Mouse (Mus musculus) kidney, postnatal 0 days (tissue): ENCODE data around the gene Cideb. TPM values are rescaled to one million over a fixed set of nuclear protein-coding genes. Genes with fewer than 3 reads are reported as not detected.
"Not testable (repeated sequence)": the region's sequence is repeated elsewhere in the genome, so short reads cannot be mapped to it uniquely, and the experiment has no call there.

Source experiments
- ATAC-seq: fragments of 200-750 bp; cut with Nextera tagmentation; replicated peaks from 2 replicates; pipeline ENCODE4 v1.8.0; 2017; ENCODE audit warnings: low read depth, moderate number of reproducible peaks, moderate TSS enrichment, moderate library complexity; ENCODE audit not compliant: low FRiP score
- DNase-seq: peaks from one replicate; pipeline ENCODE4 v3.0.0-alpha.2; 2016; ENCODE audit warnings: low spot score
- H3K27ac ChIP-seq: fragments of 300-500 bp; sonication (generic); 2 replicates; pipeline ENCODE4 v1.5.1; 2014; ENCODE audit warnings: mild to moderate bottlenecking
- H3K27me3 ChIP-seq: fragments of 300-500 bp; sonication (generic); 2 replicates; pipeline ENCODE4 v1.6.1; 2014; ENCODE audit warnings: low read length, mixed read lengths; ENCODE audit not compliant: insufficient read depth
- H3K36me3 ChIP-seq: fragments of 300-500 bp; sonication (generic); 2 replicates; pipeline ENCODE4 v1.6.1; 2014; ENCODE audit warnings: low read length, mixed read lengths; ENCODE audit not compliant: insufficient read depth
- H3K4me1 ChIP-seq: fragments of 300-500 bp; sonication (generic); replicated peaks from 2 replicates; pipeline ENCODE4 v1.6.1; 2014; ENCODE audit warnings: antibody characterized with exemption, low read length, mixed read lengths; ENCODE audit not compliant: insufficient read depth
- H3K4me2 ChIP-seq: fragments of 300-500 bp; sonication (generic); 2 replicates; pipeline ENCODE4 v1.6.1; 2014; ENCODE audit warnings: mild to moderate bottlenecking, low read length, moderate library complexity, mixed read lengths
- H3K4me3 ChIP-seq: fragments of 300-500 bp; sonication (generic); replicated peaks from 2 replicates; pipeline ENCODE4 v1.5.1; 2014; ENCODE audit warnings: low read depth, low read length
- H3K9ac ChIP-seq: fragments of 300-500 bp; sonication (generic); 2 replicates; pipeline ENCODE4 v1.6.1; 2014; ENCODE audit warnings: low read depth, low read length
- H3K9me3 ChIP-seq: fragments of 300-500 bp; sonication (generic); replicated peaks from 2 replicates; pipeline ENCODE4 v1.6.1; 2016; ENCODE audit warnings: low read length, inconsistent platforms, mixed read lengths
- CTCF ChIP-seq: IDR thresholded peaks from 2 replicates; pipeline ENCODE4 v1.5.1; 2016; ENCODE audit warnings: antibody characterized with exemption, low read depth, mild to moderate bottlenecking, moderate library complexity
- WGBS: fragments of 180-500 bp; shearing (Covaris S2); extraction: QIAGEN DNeasy Blood & Tissue Kit; methylation state at CpG from one replicate; pipeline ENCODE4 v1.1.7; 2014; 5-methylcytosine and 5-hydroxymethylcytosine counted together
- polyA plus RNA-seq: library from polyadenylated mRNA; unstranded; fragments of >200 nt; fragmentation: Nextera tagmentation; extraction: Ambion mirVana; gene quantifications from 2 replicates; pipeline ENCODE4 v1.2.1, GENCODE M21; 2015

The Cideb gene
- polyA plus RNA-seq, 1 experiment from 2014 or later: 51.0 TPM

- H3K36me3 ChIP-seq, H3K27ac ChIP-seq, H3K27me3 ChIP-seq, H3K9me3 ChIP-seq: not testable (repeated sequence)
- Histone ChIP-seq H3K9ac (0 out of 2 replicates have a peak overlapping the region, but pooled peaks have one; percentile 37), H3K4me3 (peak overlapping the region; percentile 11; the same call in 1 of the 2 replicates), H3K4me1 (peaks cover 21% of the 10 kb centered on the region), H3K4me2 (peak overlapping the region; percentile 51)
- ATAC-seq (peak; percentile 38), DNase-seq (peak; percentile 78)
- TF ChIP-seq CTCF: peak; percentile 83
- 2% methylated on average over 5 of the region's 6 CpGs for WGBS
These were observed 1.9 kb upstream of the Cideb start for GRCm38 (mm10) chr14:55760156-55760555.

- WGBS: 85% methylated on average over 6 of the region's 6 CpGs
- H3K27me3 ChIP-seq: 0 out of 2 replicates have a peak, but pooled peaks cover 10% of the 10 kb centered on the region
- no peak for TF ChIP-seq CTCF
- ATAC-seq: no peak
- no peak overlapping the region for H3K9ac ChIP-seq
- H3K4me3 ChIP-seq: no peak overlapping the region
- DNase-seq: no peak
- no peaks in the 10 kb centered on the region for H3K9me3 ChIP-seq
- H3K27ac ChIP-seq: peak overlapping the region; percentile 47
- peak overlapping the region; percentile 25; the same call in 1 of the 2 replicates for H3K4me2 ChIP-seq
- H3K36me3 ChIP-seq: peaks cover 30% of the 10 kb centered on the region
- H3K4me1 ChIP-seq: peaks cover 13% of the 10 kb centered on the region
These were observed 692 bp downstream of the Cideb start for GRCm38 (mm10) chr14:55757566-55757965.

GRCm38 (mm10) chr14:55747051-55747847 is 11.0 kb downstream of the Cideb start:
- no peak; the same call in 1 of the 2 replicates for TF ChIP-seq CTCF
- Histone ChIP-seq H3K9ac (no peak overlapping the region), H3K36me3 (peaks cover 24% of the 10 kb centered on the region)

GRCm38 (mm10) chr14:55745861-55746237 is 12.4 kb downstream of the Cideb start:
- H3K27me3 ChIP-seq: no peaks in the 10 kb centered on the region
- under 1% methylated on average over 31 of the region's 31 CpGs for WGBS
- H3K36me3 ChIP-seq: peaks cover 21% of the 10 kb centered on the region
- ATAC-seq (no peak), DNase-seq (no peak)
- H3K9me3 ChIP-seq: no peaks in the 10 kb centered on the region
- H3K27ac ChIP-seq: peak overlapping the region; percentile 51; the same call in 1 of the 2 replicates
- peak overlapping the region; percentile 70 for H3K4me3 ChIP-seq
- H3K9ac ChIP-seq: peak overlapping the region; percentile 77
- H3K4me1 ChIP-seq: peaks cover 14% of the 10 kb centered on the region
- no peak for TF ChIP-seq CTCF
- peak overlapping the region; percentile 88 for H3K4me2 ChIP-seq

More at GRCm38 (mm10) chr14:55747051-55747847, 11.0 kb downstream of the Cideb start:
- peak overlapping the region; percentile 88 for H3K4me2 ChIP-seq
- DNase-seq (no peak), ATAC-seq (no peak)
- WGBS: 88% methylated on average over 10 of the region's 10 CpGs
- H3K27ac ChIP-seq: no peak overlapping the region
- no peaks in the 10 kb centered on the region for H3K27me3 ChIP-seq
- no peak overlapping the region for H3K4me3 ChIP-seq
- peaks cover 14% of the 10 kb centered on the region for H3K4me1 ChIP-seq
- no peaks in the 10 kb centered on the region for H3K9me3 ChIP-seq

- DNase-seq: peak; percentile 91
- no peak for TF ChIP-seq CTCF
- Histone ChIP-seq H3K4me2 (peak within 1 kb of the TSS; percentile 88), H3K9ac (peak within 1 kb of the TSS; percentile 77), H3K9me3 (no peaks in the 10 kb centered on the region), H3K4me1 (peaks cover 14% of the 10 kb centered on the region), H3K27ac (peak within 1 kb of the TSS; percentile 51; the same call in 1 of the 2 replicates), H3K4me3 (peak within 1 kb of the TSS; percentile 70), H3K36me3 (peaks cover 22% of the 10 kb centered on the region), H3K27me3 (no peaks in the 10 kb centered on the region)
- under 1% methylated on average over 41 of the region's 48 CpGs for WGBS
- ATAC-seq: peak; percentile 86
These were observed 12.9 kb downstream of the Cideb start, which contains the start of the genes Dhrs1 and Nop9 for GRCm38 (mm10) chr14:55745180-55745860. Gene Dhrs1 (minus strand): TSS chr14:55745690. Gene Nop9 (plus strand): TSS chr14:55745693.

GRCm38 (mm10) chr14:55743711-55744110 is 14.5 kb downstream of the Cideb start:
- peak; percentile 99 for TF ChIP-seq CTCF
- H3K9ac ChIP-seq: no peak overlapping the region
- peak; percentile 69 for ATAC-seq
- H3K4me3 ChIP-seq: no peak overlapping the region
- H3K4me2 ChIP-seq: peak overlapping the region; percentile 41
- 17% methylated on average over 10 of the region's 10 CpGs for WGBS
- no peaks in the 10 kb centered on the region for H3K9me3 ChIP-seq
- peak; percentile 89 for DNase-seq
- no peak overlapping the region for H3K27ac ChIP-seq
- peaks cover 14% of the 10 kb centered on the region for H3K4me1 ChIP-seq
- peaks cover 32% of the 10 kb centered on the region for H3K36me3 ChIP-seq
- no peaks in the 10 kb centered on the region for H3K27me3 ChIP-seq
